Mouse (Mus musculus) activated CD4-positive, CD25-positive, alpha-beta regulatory T cell, adult 9 weeks (primary cell): ENCODE data around the gene Apex2. TPM values are rescaled to one million over a fixed set of nuclear protein-coding genes. Genes with fewer than 3 reads are reported as not detected.

Experiments used
- polyA plus RNA-seq: library from polyadenylated mRNA; unstranded; fragments of 100-300 nt; shearing (Covaris generic); gene quantifications from one replicate; pipeline ENCODE4 v1.2.1, GENCODE M21; 2017

Gene Apex2
- polyA plus RNA-seq, result 26.9 TPM

GRCm38 (mm10) chrX:150589696-150590095 is at the start of gene Apex2:
TSS of gene Apex2 (minus strand) at chrX:150589868.

GRCm38 (mm10) chrX:150588023-150588764 is 1.5 kb downstream of the Apex2 start, which contains the start of gene Pfkfb1:
TSS of gene Pfkfb1 (plus strand) at chrX:150588229.

DNA sequence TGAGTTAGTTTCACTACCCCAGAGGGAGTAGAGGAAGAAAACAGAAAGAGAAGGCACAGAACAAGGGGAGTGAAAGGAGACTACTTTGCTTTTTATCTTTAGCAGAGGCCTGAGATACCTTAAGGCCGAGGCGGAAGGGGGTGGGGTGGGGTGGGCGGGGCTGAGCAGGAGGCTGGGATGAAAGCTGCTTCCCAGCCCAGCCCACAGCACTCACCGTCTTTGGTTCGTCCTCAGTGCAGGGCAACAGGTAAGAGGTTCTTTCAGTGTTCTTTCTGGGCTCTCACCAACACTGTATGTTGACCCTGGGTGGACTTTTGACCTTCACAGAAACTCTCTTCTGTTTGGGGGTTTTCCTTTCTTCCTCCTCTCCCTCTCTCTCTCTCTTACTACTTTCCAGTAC is 42.4 kb downstream of the Apex2 start, which contains the start of gene Alas2:
Alas2 (plus strand) TSS at position 137 of the 400 bp plus-strand sequence.

Other genes starting within 250 kb of the Apex2 start
- 21.2 TPM for gene Tmem29, start 130.7 kb downstream of the Apex2 start, polyA plus RNA-seq
- 11.2 TPM for gene Alas2, start 42.5 kb downstream of the Apex2 start, polyA plus RNA-seq
- gene Pfkfb1, start 1.6 kb downstream of the Apex2 start, polyA plus RNA-seq, result 6.1 TPM
- gene Tro, start 67.7 kb upstream of the Apex2 start, polyA plus RNA-seq, result not detected
- gene Maged2, start 224.5 kb upstream of the Apex2 start, polyA plus RNA-seq, result 25.8 TPM